Mouse (Mus musculus): ENCODE data around the gene Usp51. TPM values are rescaled to one million over a fixed set of nuclear protein-coding genes. Genes with fewer than 3 reads are reported as not detected.
"Not testable (repeated sequence)": the region's sequence is repeated elsewhere in the genome, so short reads cannot be mapped to it uniquely, and the experiment has no call there.

Gene Usp51
- 3.2 and 3.7 TPM in 2 replicates for total RNA-seq (2014; rRNA removed)
- 2.8 and 3.1 TPM in 2 replicates for polyA plus RNA-seq (2015; fragmentation: Nextera tagmentation; extraction: Ambion mirVana)

- peak within 1 kb of the TSS; percentile 63 for H3K4me2 ChIP-seq (ENCODE audit: low read depth, low read length)
- DNase-seq (ENCODE audit: low spot score) (peak; percentile 55), ATAC-seq (peak; percentile 76)
- no peaks in the 10 kb centered on the region for H3K4me1 ChIP-seq (ENCODE audit: insufficient read depth, low read length)
- no peaks in the 10 kb centered on the region for H3K9me3 ChIP-seq (ENCODE audit: low read length)
- peak within 1 kb of the TSS; percentile 54 for H3K4me3 ChIP-seq (ENCODE audit: low read length)
- peak within 1 kb of the TSS; percentile 56 for H3K9ac ChIP-seq (replicated peaks; ENCODE audit: low read length)
- 19% methylated on average over 23 of the region's 23 CpGs for WGBS
- peak within 1 kb of the TSS; percentile 81 for H3K27ac ChIP-seq
- TF ChIP-seq CTCF (IDR thresholded peaks at IDR 0.05; ENCODE audit: low read depth) = peak; percentile 43
- no peaks in the 10 kb centered on the region for H3K27me3 ChIP-seq (ENCODE audit: insufficient read depth, low read length)
- H3K36me3 ChIP-seq (ENCODE audit: insufficient read depth, low read length) = no peaks in the 10 kb centered on the region
Observed at GRCm38 (mm10) chrX:153006387-153006841, at the start of gene Usp51. Gene Usp51, plus strand, starts transcription at chrX:153006469.

GRCm38 (mm10) chrX:152969606-152970005 lies 36.7 kb upstream of the Usp51 start:
- H3K4me2 ChIP-seq (ENCODE audit: low read depth, low read length) = no peak overlapping the region
- H3K27ac ChIP-seq = no peak overlapping the region
- no peaks in the 10 kb centered on the region for H3K36me3 ChIP-seq (ENCODE audit: insufficient read depth, low read length)
- no peak for TF ChIP-seq CTCF (IDR thresholded peaks at IDR 0.05; ENCODE audit: low read depth)
- H3K4me1 ChIP-seq (ENCODE audit: insufficient read depth, low read length) = no peaks in the 10 kb centered on the region
- no peak overlapping the region for H3K4me3 ChIP-seq (ENCODE audit: low read length)
- H3K9ac ChIP-seq (replicated peaks; ENCODE audit: low read length) = no peak overlapping the region
- DNase-seq (ENCODE audit: low spot score) = peak; percentile 60
- H3K9me3 ChIP-seq (ENCODE audit: low read length) = no peaks in the 10 kb centered on the region
- H3K27me3 ChIP-seq (ENCODE audit: insufficient read depth, low read length) = no peaks in the 10 kb centered on the region
- peak; percentile 30; the same call in 1 of the 2 replicates for ATAC-seq
- 43% methylated on average over 6 of the region's 6 CpGs for WGBS

- H3K9me3 ChIP-seq (ENCODE audit: low read length); H3K27me3 ChIP-seq (ENCODE audit: insufficient read depth, low read length); H3K4me1 ChIP-seq (ENCODE audit: insufficient read depth, low read length); H3K4me3 ChIP-seq (ENCODE audit: low read length); H3K9ac ChIP-seq (replicated peaks; ENCODE audit: low read length); DNase-seq (ENCODE audit: low spot score); H3K36me3 ChIP-seq (ENCODE audit: insufficient read depth, low read length); H3K4me2 ChIP-seq (ENCODE audit: low read depth, low read length): not testable (repeated sequence)
- 33% methylated on average over 5 of the region's 19 CpGs for WGBS
- ATAC-seq = peak; percentile 95
- H3K27ac ChIP-seq = peak overlapping the region; percentile 68; the same call in 1 of the 2 replicates
Observed at GRCm38 (mm10) chrX:152973476-152974203, 32.6 kb upstream of the Usp51 start.

- Histone ChIP-seq H3K27ac (peak overlapping the region; percentile 68), H3K4me3 (ENCODE audit: low read length) (no peak overlapping the region), H3K36me3 (ENCODE audit: insufficient read depth, low read length) (no peaks in the 10 kb centered on the region), H3K9ac (replicated peaks; ENCODE audit: low read length) (no peak overlapping the region), H3K9me3 (ENCODE audit: low read length) (no peaks in the 10 kb centered on the region), H3K4me2 (ENCODE audit: low read depth, low read length) (0 out of 2 replicates have a peak overlapping the region, but pooled peaks have one; percentile 28), H3K4me1 (ENCODE audit: insufficient read depth, low read length) (no peaks in the 10 kb centered on the region), H3K27me3 (ENCODE audit: insufficient read depth, low read length) (no peaks in the 10 kb centered on the region)
- DNase-seq (ENCODE audit: low spot score) (peak; percentile 64), ATAC-seq (peak; percentile 88)
- 27% methylated on average over 10 of the region's 10 CpGs for WGBS
- no peak for TF ChIP-seq CTCF (IDR thresholded peaks at IDR 0.05; ENCODE audit: low read depth)
Observed at GRCm38 (mm10) chrX:152974204-152974661, 32.0 kb upstream of the Usp51 start.

GRCm38 (mm10) chrX:152976538-152976937 lies 29.7 kb upstream of the Usp51 start:
- TF ChIP-seq CTCF (IDR thresholded peaks at IDR 0.05; ENCODE audit: low read depth) = no peak
- Histone ChIP-seq H3K9me3 (ENCODE audit: low read length) (no peaks in the 10 kb centered on the region), H3K27ac (no peak overlapping the region), H3K4me1 (ENCODE audit: insufficient read depth, low read length) (no peaks in the 10 kb centered on the region), H3K36me3 (ENCODE audit: insufficient read depth, low read length) (no peaks in the 10 kb centered on the region), H3K27me3 (ENCODE audit: insufficient read depth, low read length) (no peaks in the 10 kb centered on the region), H3K9ac (replicated peaks; ENCODE audit: low read length) (no peak overlapping the region), H3K4me2 (ENCODE audit: low read depth, low read length) (no peak overlapping the region), H3K4me3 (ENCODE audit: low read length) (no peak overlapping the region)
- ATAC-seq (no peak), DNase-seq (ENCODE audit: low spot score) (no peak)
- WGBS = 89% methylated on average over 6 of the region's 6 CpGs

- Histone ChIP-seq H3K27ac (no peak overlapping the region), H3K4me3 (ENCODE audit: low read length) (no peak overlapping the region), H3K36me3 (ENCODE audit: insufficient read depth, low read length) (no peaks in the 10 kb centered on the region), H3K27me3 (ENCODE audit: insufficient read depth, low read length) (no peaks in the 10 kb centered on the region), H3K4me2 (ENCODE audit: low read depth, low read length) (no peak overlapping the region), H3K4me1 (ENCODE audit: insufficient read depth, low read length) (no peaks in the 10 kb centered on the region), H3K9ac (replicated peaks; ENCODE audit: low read length) (no peak overlapping the region), H3K9me3 (ENCODE audit: low read length) (no peaks in the 10 kb centered on the region)
- DNase-seq (ENCODE audit: low spot score) (no peak), ATAC-seq (no peak)
- 64% methylated on average over 2 of the region's 2 CpGs for WGBS
- TF ChIP-seq CTCF (IDR thresholded peaks at IDR 0.05; ENCODE audit: low read depth) = peak; percentile 25; the same call in 1 of the 2 replicates
Observed at GRCm38 (mm10) chrX:152985009-152985408, 21.3 kb upstream of the Usp51 start.

- not testable (repeated sequence) for ATAC-seq; H3K36me3 ChIP-seq (ENCODE audit: insufficient read depth, low read length); H3K4me3 ChIP-seq (ENCODE audit: low read length); H3K4me1 ChIP-seq (ENCODE audit: insufficient read depth, low read length); H3K9me3 ChIP-seq (ENCODE audit: low read length); H3K27me3 ChIP-seq (ENCODE audit: insufficient read depth, low read length); H3K4me2 ChIP-seq (ENCODE audit: low read depth, low read length); DNase-seq (ENCODE audit: low spot score); H3K27ac ChIP-seq; H3K9ac ChIP-seq (replicated peaks; ENCODE audit: low read length)
Observed at GRCm38 (mm10) chrX:152989852-152990251, 16.4 kb upstream of the Usp51 start.

GRCm38 (mm10) chrX:152996105-152996504 lies 10.2 kb upstream of the Usp51 start:
- H3K27ac ChIP-seq; H3K27me3 ChIP-seq (ENCODE audit: insufficient read depth, low read length); H3K4me2 ChIP-seq (ENCODE audit: low read depth, low read length); H3K36me3 ChIP-seq (ENCODE audit: insufficient read depth, low read length); H3K4me3 ChIP-seq (ENCODE audit: low read length); DNase-seq (ENCODE audit: low spot score); H3K9ac ChIP-seq (replicated peaks; ENCODE audit: low read length); H3K4me1 ChIP-seq (ENCODE audit: insufficient read depth, low read length); H3K9me3 ChIP-seq (ENCODE audit: low read length); ATAC-seq: not testable (repeated sequence)
- no CpG with 5 or more reads among the region's 3 CpGs for WGBS

Data from hindbrain, postnatal 0 days (tissue).